Mouse (Mus musculus) adrenal gland, adult 18-20 months (tissue): ENCODE measurements around the gene Aak1. TPM values are rescaled to one million over a fixed set of nuclear protein-coding genes. Genes with fewer than 3 reads are reported as not detected.

Source experiments
- DNase-seq, 2 experiments: peaks; one replicate each; pipeline ENCODE4 v3.0.0; 2021 to 2022; ENCODE audit warnings: low spot score in 2 of 2
- total RNA-seq, 2 experiments: library from RNA; stranded (reverse); gene quantifications; 1 replicate in 1 of 2; 2 replicates in 1 of 2; pipeline ENCODE4 v1.2.3; 2021

The Aak1 gene
- total RNA-seq, 2 experiments from 2014 or later, result 104 to 109 TPM

DNA sequence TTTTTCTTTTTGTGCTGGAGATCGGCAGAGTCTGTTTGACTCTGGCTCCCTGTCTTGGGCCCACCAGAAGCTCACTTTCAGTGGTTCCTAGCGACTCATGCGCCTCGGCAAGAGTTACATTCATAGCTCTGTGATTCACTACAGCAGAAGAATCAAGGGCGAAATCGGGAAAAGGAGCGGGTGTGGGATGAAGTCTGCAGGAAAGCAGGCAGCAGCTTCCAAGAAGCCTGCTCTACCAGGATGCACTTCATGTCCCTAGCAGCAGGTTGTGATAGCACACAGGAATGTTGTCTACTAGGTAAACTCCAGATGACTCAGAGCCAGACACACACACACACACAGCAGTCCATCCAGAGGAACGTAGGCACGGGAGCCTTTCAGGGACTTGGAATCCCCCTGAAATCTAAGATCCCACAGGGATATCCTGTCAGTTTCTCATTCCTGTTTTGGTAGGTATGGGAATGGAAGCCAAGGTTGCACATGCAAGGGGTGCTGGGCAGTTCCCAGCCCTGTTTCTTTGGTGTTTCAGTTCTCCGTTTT is 202.6 kb downstream of the Aak1 start:
- no peak for DNase-seq

Other genes with a start within 250 kb of the Aak1 start
- under 1 TPM in 1 of 2 experiments, not detected in 1; 0.32 TPM for gene Asprv1, start 221.4 kb upstream of the Aak1 start, total RNA-seq
- 1 to 10 TPM; 7.2 to 7.5 TPM for gene Mxd1, start 180.4 kb upstream of the Aak1 start, total RNA-seq
- 10 to 100 TPM; 56.5 to 60.9 TPM for gene Snrnp27, start 165.0 kb upstream of the Aak1 start, total RNA-seq
- gene Gmcl1, start 116.1 kb upstream of the Aak1 start, total RNA-seq, result 10 to 100 TPM; 11.9 to 17.8 TPM
- gene Anxa4, start 55.9 kb upstream of the Aak1 start, total RNA-seq, result 10 to 100 TPM; 76.0 to 82.7 TPM
- gene Nfu1, start 159.7 kb downstream of the Aak1 start, total RNA-seq, result 10 to 100 TPM; 76.6 to 86.9 TPM
- gene Gfpt1, start 193.3 kb downstream of the Aak1 start, total RNA-seq, result 10 to 100 TPM; 50.0 to 52.9 TPM